Mouse (Mus musculus) stomach, postnatal 0 days (tissue): Measurements from ENCODE around the gene Arnt2. TPM values are rescaled to one million over a fixed set of nuclear protein-coding genes. Genes with fewer than 3 reads are reported as not detected.

ENCODE experiments used
- ATAC-seq: fragments of 200-750 bp; cut with Nextera tagmentation; 2 replicates; pipeline ENCODE4 v1.8.0; 2017; ENCODE audit not compliant: low FRiP score, low TSS enrichment
- DNase-seq: peaks from one replicate; pipeline ENCODE4 v3.0.0-alpha.2; 2016; ENCODE audit warnings: low spot score
- H3K27ac ChIP-seq: fragments of 300-500 bp; sonication (generic); replicated peaks from 2 replicates; pipeline ENCODE4 v1.5.1; 2014; ENCODE audit warnings: mild to moderate bottlenecking, control low read depth
- H3K27me3 ChIP-seq: fragments of 300-500 bp; sonication (generic); 2 replicates; pipeline ENCODE4 v1.6.1; 2014; ENCODE audit warnings: low read length; ENCODE audit not compliant: control insufficient read depth, insufficient read depth
- H3K36me3 ChIP-seq: fragments of 300-500 bp; sonication (generic); 2 replicates; pipeline ENCODE4 v1.6.1; 2014; ENCODE audit warnings: low read length, mixed read lengths; ENCODE audit not compliant: control insufficient read depth, insufficient read depth
- H3K4me1 ChIP-seq: fragments of 300-500 bp; sonication (generic); replicated peaks from 2 replicates; pipeline ENCODE4 v1.6.1; 2014; ENCODE audit warnings: antibody characterized with exemption; ENCODE audit not compliant: control insufficient read depth, insufficient read depth
- H3K4me2 ChIP-seq: fragments of 300-500 bp; sonication (generic); replicated peaks from 2 replicates; pipeline ENCODE4 v1.6.1; 2014; ENCODE audit warnings: low read depth, mild to moderate bottlenecking, control low read depth, moderate library complexity
- H3K4me3 ChIP-seq: fragments of 300-500 bp; sonication (generic); 2 replicates; pipeline ENCODE4 v1.5.1; 2014; ENCODE audit warnings: low read depth, low read length, control low read depth
- H3K9ac ChIP-seq: fragments of 300-500 bp; sonication (generic); 2 replicates; pipeline ENCODE4 v1.6.1; 2014; ENCODE audit warnings: mild to moderate bottlenecking, low read length, control low read depth, mixed read lengths
- H3K9me3 ChIP-seq: fragments of 300-500 bp; sonication (generic); 2 replicates; pipeline ENCODE4 v1.6.1; 2016; ENCODE audit warnings: low read length; ENCODE audit not compliant: control insufficient read depth
- CTCF ChIP-seq: IDR thresholded peaks from 2 replicates; pipeline ENCODE4 v1.5.1; 2016; ENCODE audit warnings: antibody characterized with exemption, low read depth, mild to moderate bottlenecking, moderate library complexity
- EP300 ChIP-seq: optimal IDR thresholded peaks from 2 replicates; pipeline ENCODE3; 2016; ENCODE audit warnings: antibody characterized with exemption
- WGBS: fragments of 180-500 bp; shearing (Covaris S2); extraction: QIAGEN DNeasy Blood & Tissue Kit; methylation state at CpG from one replicate; pipeline ENCODE4 v1.1.7; 2014; 5-methylcytosine and 5-hydroxymethylcytosine counted together
- polyA plus RNA-seq: library from polyadenylated mRNA; unstranded; fragments of >200 nt; fragmentation: Nextera tagmentation; extraction: Ambion mirVana; gene quantifications from 2 replicates; pipeline ENCODE4 v1.2.1, GENCODE M21; 2015

The Arnt2 gene
- polyA plus RNA-seq, 1 experiment from 2014 or later = 0.89 TPM

DNA sequence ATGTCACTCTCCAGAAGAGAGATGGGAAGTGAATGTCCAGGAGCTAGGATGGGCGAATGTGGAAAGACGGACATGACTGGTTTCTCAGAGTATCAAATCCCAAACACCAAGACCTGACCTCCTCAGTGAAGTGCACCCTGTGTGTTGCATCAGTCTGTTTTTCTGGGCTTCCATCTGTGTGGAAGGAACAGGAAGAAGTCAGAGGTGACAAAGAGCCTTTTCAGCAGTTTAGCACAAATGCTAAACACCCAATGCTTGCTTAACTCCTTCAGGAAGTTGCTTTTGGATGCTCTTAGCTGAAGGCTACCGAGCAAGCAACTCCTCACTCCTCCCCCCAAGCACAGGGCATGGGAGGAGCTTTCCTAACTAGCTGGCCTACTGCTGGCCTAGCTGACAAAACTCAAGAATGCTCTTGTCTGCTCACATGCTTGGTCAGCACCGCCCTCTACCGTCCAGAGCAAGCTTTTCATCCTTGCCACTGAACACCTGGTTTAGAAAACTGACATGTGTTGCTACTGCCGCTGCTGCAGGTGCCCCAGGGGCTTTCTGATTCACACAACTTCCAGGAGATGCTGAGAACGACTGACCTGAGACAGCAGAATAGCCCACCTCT is 137.7 kb downstream of the Arnt2 start:
- Histone ChIP-seq H3K27ac (no peak overlapping the region), H3K36me3 (no peaks in the 10 kb centered on the region), H3K9me3 (no peaks in the 10 kb centered on the region), H3K4me2 (no peak overlapping the region), H3K4me1 (no peaks in the 10 kb centered on the region), H3K4me3 (no peak overlapping the region), H3K27me3 (no peaks in the 10 kb centered on the region), H3K9ac (no peak overlapping the region)
- WGBS = 23% methylated on average over 7 of the region's 7 CpGs
- peak; percentile 83 for DNase-seq
- TF ChIP-seq CTCF = peak; percentile 99
- TF ChIP-seq EP300 = no peak
- ATAC-seq = peak; percentile 87

GRCm38 (mm10) chr7:84271429-84271828 is 138.5 kb downstream of the Arnt2 start:
- no peak overlapping the region for H3K4me2 ChIP-seq
- H3K9me3 ChIP-seq = no peaks in the 10 kb centered on the region
- H3K36me3 ChIP-seq = no peaks in the 10 kb centered on the region
- TF ChIP-seq CTCF (no peak), EP300 (no peak)
- ATAC-seq (no peak), DNase-seq (no peak)
- H3K9ac ChIP-seq = no peak overlapping the region
- no peaks in the 10 kb centered on the region for H3K4me1 ChIP-seq
- H3K4me3 ChIP-seq = no peak overlapping the region
- H3K27me3 ChIP-seq = no peaks in the 10 kb centered on the region
- no peak overlapping the region for H3K27ac ChIP-seq
- WGBS = 92% methylated on average over 5 of the region's 5 CpGs

DNA sequence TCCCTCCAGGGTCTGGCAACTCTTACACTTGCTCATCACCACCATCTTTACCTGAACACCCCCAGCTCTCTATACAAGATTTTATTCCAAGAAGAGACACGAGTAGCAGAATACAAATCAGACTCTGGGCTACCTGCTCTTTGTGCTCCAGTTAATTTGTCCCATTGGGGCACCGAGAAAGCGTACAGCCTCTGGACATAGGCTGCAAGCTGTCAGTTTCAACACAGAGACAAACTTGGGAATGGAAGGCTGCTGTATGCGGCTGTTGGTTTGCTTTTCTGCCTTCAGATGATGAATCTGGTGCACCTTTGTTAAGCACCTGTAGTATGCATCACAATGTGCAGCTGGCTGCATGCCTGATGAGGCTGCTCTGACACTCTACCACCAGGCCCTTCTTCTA is 146.5 kb downstream of the Arnt2 start:
- WGBS = 82% methylated on average over 4 of the region's 4 CpGs
- no peak for ATAC-seq

DNA sequence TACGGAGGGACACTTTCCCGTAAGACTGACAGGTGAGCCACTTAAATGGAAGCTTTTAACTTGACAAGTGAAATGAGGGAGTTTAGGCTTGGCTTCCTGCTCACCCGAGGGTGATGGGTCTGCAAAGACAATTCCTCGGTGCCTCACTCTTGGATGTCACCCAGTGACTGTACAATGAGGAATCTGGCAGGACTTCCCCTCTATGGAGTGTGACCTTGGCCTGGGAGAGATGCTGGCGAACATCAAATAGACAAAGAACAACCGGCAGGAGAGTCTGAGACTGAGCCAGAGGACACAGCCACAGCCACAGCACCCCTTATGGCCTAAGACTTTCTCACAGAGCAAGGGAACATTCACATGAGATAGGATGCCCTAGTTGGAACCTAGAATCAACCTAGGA is 148.6 kb downstream of the Arnt2 start:
- DNase-seq (no peak), ATAC-seq (no peak)
- H3K27ac ChIP-seq = no peak overlapping the region
- H3K4me1 ChIP-seq = no peaks in the 10 kb centered on the region
- no peaks in the 10 kb centered on the region for H3K27me3 ChIP-seq
- no peaks in the 10 kb centered on the region for H3K9me3 ChIP-seq
- 65% methylated on average over 6 of the region's 6 CpGs for WGBS
- no peak for TF ChIP-seq EP300
- no peak for TF ChIP-seq CTCF
- H3K36me3 ChIP-seq = no peaks in the 10 kb centered on the region
- H3K4me3 ChIP-seq = no peak overlapping the region
- no peak overlapping the region for H3K9ac ChIP-seq
- H3K4me2 ChIP-seq = no peak overlapping the region

More for the DNA sequence above, 146.5 kb downstream of the Arnt2 start:
- Histone ChIP-seq H3K4me2 (no peak overlapping the region), H3K4me3 (no peak overlapping the region), H3K4me1 (no peaks in the 10 kb centered on the region), H3K9ac (no peak overlapping the region), H3K36me3 (no peaks in the 10 kb centered on the region), H3K27ac (no peak overlapping the region), H3K9me3 (no peaks in the 10 kb centered on the region), H3K27me3 (no peaks in the 10 kb centered on the region)
- TF ChIP-seq CTCF (no peak), EP300 (no peak)
- no peak for DNase-seq

GRCm38 (mm10) chr7:84260401-84260800 is 149.6 kb downstream of the Arnt2 start:
- TF ChIP-seq EP300 = no peak
- TF ChIP-seq CTCF = no peak
- DNase-seq = no peak
- 84% methylated on average over 4 of the region's 4 CpGs for WGBS
- H3K27ac ChIP-seq = no peak overlapping the region
- no peaks in the 10 kb centered on the region for H3K36me3 ChIP-seq
- no peak overlapping the region for H3K9ac ChIP-seq
- H3K9me3 ChIP-seq = no peaks in the 10 kb centered on the region
- no peak overlapping the region for H3K4me2 ChIP-seq
- no peak overlapping the region for H3K4me3 ChIP-seq
- H3K4me1 ChIP-seq = no peaks in the 10 kb centered on the region
- H3K27me3 ChIP-seq = no peaks in the 10 kb centered on the region
- no peak for ATAC-seq

DNA sequence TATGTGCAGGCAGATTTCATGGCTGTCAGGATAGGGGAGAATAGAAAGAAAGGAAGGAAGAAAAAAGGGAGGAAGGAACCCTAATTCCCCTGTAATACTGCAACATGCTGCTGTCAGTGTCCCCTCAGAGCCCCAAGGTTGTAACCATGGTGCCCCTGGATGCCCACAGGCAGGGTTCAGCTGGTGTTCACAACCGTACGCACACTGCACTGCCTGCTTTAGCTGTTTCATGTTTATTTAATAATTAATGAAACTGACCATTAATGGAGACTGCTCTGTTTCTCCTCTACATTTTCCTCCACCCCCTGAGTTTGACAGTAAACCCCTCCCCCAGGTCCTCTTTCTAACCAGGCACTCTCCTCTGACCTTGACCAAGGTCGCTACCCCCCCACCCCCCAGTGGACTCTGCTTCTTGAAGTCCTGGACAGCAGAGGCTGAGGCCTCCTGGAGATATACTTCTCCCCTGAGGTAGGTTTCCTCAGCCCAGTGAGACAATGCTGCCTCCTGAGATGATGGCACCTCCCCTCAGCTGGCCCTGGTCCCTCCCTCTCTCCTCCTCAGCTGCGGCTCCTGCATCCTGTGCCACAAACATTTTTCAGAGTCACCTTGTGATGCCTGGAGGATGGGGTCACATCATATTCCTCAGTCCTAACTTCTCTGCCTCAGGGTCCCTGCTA is 150.5 kb downstream of the Arnt2 start:
- DNase-seq (no peak), ATAC-seq (no peak)
- Histone ChIP-seq H3K4me3 (no peak overlapping the region), H3K27ac (no peak overlapping the region), H3K36me3 (no peaks in the 10 kb centered on the region), H3K4me2 (no peak overlapping the region), H3K9me3 (no peaks in the 10 kb centered on the region), H3K9ac (no peak overlapping the region), H3K4me1 (no peaks in the 10 kb centered on the region), H3K27me3 (no peaks in the 10 kb centered on the region)
- TF ChIP-seq CTCF (no peak), EP300 (no peak)
- WGBS = 64% methylated on average over 4 of the region's 4 CpGs
